Mouse (Mus musculus) myocyte (in vitro differentiated cells): ENCODE measurements around the gene Fra10ac1. TPM values are rescaled to one million over a fixed set of nuclear protein-coding genes. Genes with fewer than 3 reads are reported as not detected.

Experiments
- H3K27me3 ChIP-seq: one replicate; pipeline ENCODE4 v1.6.1; 2011; ENCODE audit not compliant: control insufficient read depth, insufficient read depth, insufficient read length
- H3K36me3 ChIP-seq: one replicate; pipeline ENCODE4 v1.6.1; 2011; ENCODE audit not compliant: control insufficient read depth, insufficient read depth
- H3K4me2 ChIP-seq: one replicate; pipeline ENCODE4 v1.6.1; 2011; ENCODE audit warnings: low read depth, control low read depth
- H3K4me3 ChIP-seq: one replicate; pipeline ENCODE4 v1.5.1; 2011; ENCODE audit warnings: mild to moderate bottlenecking, control low read depth, moderate library complexity
- H3K79me2 ChIP-seq: one replicate; pipeline ENCODE4 v1.6.1; 2011; ENCODE audit not compliant: control insufficient read depth, insufficient read depth
- H3ac ChIP-seq: one replicate; pipeline ENCODE4 v1.6.1; 2011; ENCODE audit not compliant: control insufficient read depth, insufficient read length
- CEBPB ChIP-seq: IDR thresholded peaks from 2 replicates; pipeline ENCODE4 v1.6.1; 2011; ENCODE audit warnings: mild to moderate bottlenecking, moderate library complexity; ENCODE audit not compliant: poor library complexity, insufficient read depth, severe bottlenecking
- E2F4 ChIP-seq: IDR thresholded peaks from one replicate; pipeline ENCODE4 v1.6.1; 2011; ENCODE audit warnings: mild to moderate bottlenecking, control low read depth, moderate library complexity; ENCODE audit not compliant: insufficient read depth
- MAX ChIP-seq: IDR thresholded peaks from one replicate; pipeline ENCODE4 v1.6.1; 2011; ENCODE audit warnings: low read depth, mild to moderate bottlenecking, control low read depth
- MYOD1 ChIP-seq, 3 experiments: IDR thresholded peaks; one replicate each; pipeline ENCODE4 v1.6.1; 2011; ENCODE audit warnings: control low read depth in 2 of 3, low read depth in 2 of 3, mild to moderate bottlenecking in 2 of 3, moderate library complexity in 1 of 3; ENCODE audit not compliant: insufficient read length in 2 of 3, control insufficient read depth in 1 of 3
- MYOG ChIP-seq, 3 experiments: IDR thresholded peaks; one replicate each; pipeline ENCODE4 v1.6.1; 2011; ENCODE audit warnings: control low read depth in 2 of 3, low read depth in 2 of 3, mild to moderate bottlenecking in 2 of 3; ENCODE audit not compliant: insufficient read length in 2 of 3, control insufficient read depth in 1 of 3, insufficient read depth in 1 of 3
- POLR2A ChIP-seq: IDR thresholded peaks from one replicate; pipeline ENCODE4 v1.6.1; 2011; ENCODE audit warnings: low read depth, mild to moderate bottlenecking, control low read depth, moderate library complexity; ENCODE audit not compliant: insufficient read length
- POLR2AphosphoS2 ChIP-seq: IDR thresholded peaks from one replicate; pipeline ENCODE4 v1.6.1; 2011; ENCODE audit warnings: low read depth, control low read depth; ENCODE audit not compliant: insufficient read length
- REST ChIP-seq: IDR thresholded peaks from one replicate; pipeline ENCODE4 v1.6.1; 2011; ENCODE audit warnings: mild to moderate bottlenecking, control low read depth, moderate library complexity; ENCODE audit not compliant: insufficient read depth, insufficient read length
- SRF ChIP-seq: IDR thresholded peaks from one replicate; pipeline ENCODE4 v1.6.1; 2011; ENCODE audit warnings: low read depth; ENCODE audit not compliant: control insufficient read depth, insufficient read length
- TCF12 ChIP-seq: IDR thresholded peaks from one replicate; pipeline ENCODE4 v1.6.1; 2011; ENCODE audit warnings: mild to moderate bottlenecking, control low read depth; ENCODE audit not compliant: poor library complexity, insufficient read depth, severe bottlenecking
- TCF3 ChIP-seq: IDR thresholded peaks from one replicate; pipeline ENCODE4 v1.6.1; 2011; ENCODE audit warnings: low read depth, control low read depth; ENCODE audit not compliant: insufficient read length
- USF1 ChIP-seq: IDR thresholded peaks from one replicate; pipeline ENCODE4 v1.6.1; 2011; ENCODE audit warnings: low read depth, mild to moderate bottlenecking, control low read depth, moderate library complexity
- polyA plus RNA-seq: library from polyadenylated mRNA; unstranded; fragments of >200 nt; fragmentation: generic; extraction: Trizol; gene quantifications from one replicate; pipeline ENCODE4 v1.2.1, GENCODE M21; 2012; ENCODE audit warnings: missing spikeins

The Fra10ac1 gene
- polyA plus RNA-seq, 1 experiment, result 6.5 TPM

GRCm38 (mm10) chr19:38245361-38246176 is 21.6 kb upstream of the Fra10ac1 start:
- H3K4me3 ChIP-seq, result no peak overlapping the region
- H3K27me3 ChIP-seq, result peaks cover 29% of the 10 kb centered on the region
- no peak for TF ChIP-seq POLR2AphosphoS2
- TF ChIP-seq MAX, result no peak
- TF ChIP-seq POLR2A, result no peak
- peak in 1 of 3 experiments; percentile 16 for TF ChIP-seq MYOD1 (IDR thresholded peaks at IDR 0.05; ENCODE audit: control insufficient read depth in 1 of 3, insufficient read length in 2 of 3, low read depth in 2 of 3)
- TF ChIP-seq MYOG (IDR thresholded peaks at IDR 0.05; ENCODE audit: control insufficient read depth in 1 of 3, insufficient read depth in 1 of 3, insufficient read length in 2 of 3, low read depth in 2 of 3), result no peak
- no peak for TF ChIP-seq E2F4
- no peak for TF ChIP-seq CEBPB
- no peak overlapping the region for H3ac ChIP-seq
- no peaks in the 10 kb centered on the region for H3K79me2 ChIP-seq
- peak overlapping the region; percentile 33 for H3K4me2 ChIP-seq
- no peaks in the 10 kb centered on the region for H3K36me3 ChIP-seq

- TF ChIP-seq TCF3 (no peak), SRF (no peak), TCF12 (no peak), E2F4 (no peak), USF1 (no peak), CEBPB (no peak), POLR2AphosphoS2 (no peak), MAX (no peak), MYOG (IDR thresholded peaks at IDR 0.05; ENCODE audit: control insufficient read depth in 1 of 3, insufficient read depth in 1 of 3, insufficient read length in 2 of 3, low read depth in 2 of 3) (no peak), REST (no peak), POLR2A (no peak), MYOD1 (IDR thresholded peaks at IDR 0.05; ENCODE audit: control insufficient read depth in 1 of 3, insufficient read length in 2 of 3, low read depth in 2 of 3) (no peak)
- Histone ChIP-seq H3ac (no peak overlapping the region), H3K79me2 (no peaks in the 10 kb centered on the region), H3K4me2 (peak overlapping the region; percentile 33), H3K4me3 (no peak overlapping the region), H3K27me3 (peaks cover 29% of the 10 kb centered on the region), H3K36me3 (no peaks in the 10 kb centered on the region)
These were observed 20.8 kb upstream of the Fra10ac1 start for GRCm38 (mm10) chr19:38244748-38245147.

- H3K4me3 ChIP-seq, result no peak overlapping the region
- H3K36me3 ChIP-seq, result no peaks in the 10 kb centered on the region
- no peak overlapping the region for H3ac ChIP-seq
- H3K79me2 ChIP-seq, result no peaks in the 10 kb centered on the region
- no peak overlapping the region for H3K4me2 ChIP-seq
- TF ChIP-seq CEBPB, result peak; percentile 67; the same call in 1 of the 2 replicates
- no peak for TF ChIP-seq REST
- peaks cover 14% of the 10 kb centered on the region for H3K27me3 ChIP-seq
These were observed 18.4 kb upstream of the Fra10ac1 start for GRCm38 (mm10) chr19:38242314-38242852.

- no peak overlapping the region for H3ac ChIP-seq
- peak overlapping the region; percentile 27 for H3K4me2 ChIP-seq
- peaks cover 12% of the 10 kb centered on the region for H3K27me3 ChIP-seq
- no peak overlapping the region for H3K4me3 ChIP-seq
- H3K36me3 ChIP-seq, result no peaks in the 10 kb centered on the region
- H3K79me2 ChIP-seq, result no peaks in the 10 kb centered on the region
- no peak for TF ChIP-seq USF1
- TF ChIP-seq REST, result no peak
- no peak for TF ChIP-seq SRF
- no peak for TF ChIP-seq MAX
- TF ChIP-seq POLR2AphosphoS2, result no peak
These were observed 14.4 kb upstream of the Fra10ac1 start for GRCm38 (mm10) chr19:38238213-38238951.

- peaks cover 12% of the 10 kb centered on the region for H3K27me3 ChIP-seq
- no peak for TF ChIP-seq TCF3
- no peak for TF ChIP-seq TCF12
- TF ChIP-seq REST, result no peak
- no peak for TF ChIP-seq USF1
- TF ChIP-seq MYOG (IDR thresholded peaks at IDR 0.05; ENCODE audit: control insufficient read depth in 1 of 3, insufficient read depth in 1 of 3, insufficient read length in 2 of 3, low read depth in 2 of 3), result no peak
- no peak for TF ChIP-seq MYOD1 (IDR thresholded peaks at IDR 0.05; ENCODE audit: control insufficient read depth in 1 of 3, insufficient read length in 2 of 3, low read depth in 2 of 3)
- TF ChIP-seq POLR2A, result no peak
- TF ChIP-seq SRF, result no peak
- TF ChIP-seq POLR2AphosphoS2, result no peak
These were observed 13.9 kb upstream of the Fra10ac1 start for GRCm38 (mm10) chr19:38237834-38238212.

More at GRCm38 (mm10) chr19:38237834-38238212, 13.9 kb upstream of the Fra10ac1 start:
- no peaks in the 10 kb centered on the region for H3K79me2 ChIP-seq
- peak overlapping the region; percentile 27 for H3K4me2 ChIP-seq
- no peak overlapping the region for H3ac ChIP-seq
- H3K36me3 ChIP-seq, result no peaks in the 10 kb centered on the region
- no peak overlapping the region for H3K4me3 ChIP-seq
